Mouse (Mus musculus): ENCODE results near the gene Adgrl3. TPM values are rescaled to one million over a fixed set of nuclear protein-coding genes. Genes with fewer than 3 reads are reported as not detected.

The Adgrl3 gene
- polyA plus RNA-seq, 1 experiment from 2014 or later = 18.8 TPM

DNA sequence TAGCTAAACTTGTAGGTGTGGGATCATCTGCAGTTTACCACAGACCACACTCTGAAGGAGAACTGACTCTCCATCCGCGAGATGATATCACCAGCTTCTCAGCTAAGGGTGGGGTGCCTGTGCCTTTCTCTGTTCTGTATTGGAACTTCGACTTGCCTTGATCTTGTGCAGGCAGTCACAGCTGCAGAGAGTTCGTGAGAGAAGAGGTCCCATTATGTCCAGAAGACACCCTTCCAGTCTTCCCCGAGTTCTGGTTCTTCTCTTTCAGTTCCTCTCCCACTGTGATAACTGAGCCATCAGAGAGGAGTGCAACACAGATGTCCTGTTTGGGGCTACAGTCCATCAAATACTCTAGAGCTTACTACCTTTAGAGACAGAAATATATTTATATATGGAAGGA, 422.2 kb downstream of the Adgrl3 start:
- Histone ChIP-seq H3K9ac (replicated peaks; ENCODE audit: low read length) (no peak overlapping the region), H3K36me3 (replicated peaks; ENCODE audit: control insufficient read depth, insufficient read depth, low read depth, low read length) (no peaks in the 10 kb centered on the region), H3K4me1 (ENCODE audit: control insufficient read depth, insufficient read depth, low read length) (no peaks in the 10 kb centered on the region), H3K27ac (replicated peaks; ENCODE audit: low read depth, low read length) (no peak overlapping the region), H3K4me3 (ENCODE audit: low read depth, low read length) (no peak overlapping the region), H3K27me3 (ENCODE audit: control insufficient read depth, insufficient read depth, low read length) (no peaks in the 10 kb centered on the region), H3K4me2 (ENCODE audit: low read depth, low read length) (no peak overlapping the region), H3K9me3 (replicated peaks; ENCODE audit: control insufficient read depth, low read length) (no peaks in the 10 kb centered on the region)
- DNase-seq (ENCODE audit: low spot score) (no peak), ATAC-seq (replicated peaks; ENCODE audit: insufficient number of reproducible peaks, low FRiP score, low TSS enrichment, low read depth) (no peak)
- 66% methylated on average over 5 of the region's 5 CpGs for WGBS

DNA sequence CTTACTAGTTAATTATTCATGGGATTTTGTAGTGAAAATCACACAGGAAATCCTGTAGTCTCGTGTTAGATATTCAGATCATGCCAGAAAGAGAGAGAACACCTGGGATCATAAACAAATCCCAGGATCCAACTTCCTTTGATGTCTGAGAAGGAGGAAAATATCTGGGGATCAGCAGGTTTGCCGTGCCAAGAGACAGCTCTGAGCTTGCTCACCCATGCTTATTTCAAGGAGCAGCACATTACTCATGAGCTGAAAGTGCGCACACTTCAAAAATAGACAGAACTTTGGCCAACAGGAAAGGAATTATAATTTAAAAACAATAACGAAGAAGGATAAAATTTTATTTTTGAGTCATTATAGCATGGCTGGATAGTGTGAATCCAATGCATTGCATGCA, 446.0 kb downstream of the Adgrl3 start:
- H3K4me2 ChIP-seq (ENCODE audit: low read depth, low read length) = no peak overlapping the region
- H3K4me1 ChIP-seq (ENCODE audit: control insufficient read depth, insufficient read depth, low read length) = no peaks in the 10 kb centered on the region
- H3K27ac ChIP-seq (replicated peaks; ENCODE audit: low read depth, low read length) = no peak overlapping the region
- 75% methylated on average over 4 of the region's 4 CpGs for WGBS
- ATAC-seq (replicated peaks; ENCODE audit: insufficient number of reproducible peaks, low FRiP score, low TSS enrichment, low read depth) = no peak
- no peaks in the 10 kb centered on the region for H3K36me3 ChIP-seq (replicated peaks; ENCODE audit: control insufficient read depth, insufficient read depth, low read depth, low read length)
- no peak overlapping the region for H3K4me3 ChIP-seq (ENCODE audit: low read depth, low read length)
- no peak overlapping the region for H3K9ac ChIP-seq (replicated peaks; ENCODE audit: low read length)
- H3K9me3 ChIP-seq (replicated peaks; ENCODE audit: control insufficient read depth, low read length) = no peaks in the 10 kb centered on the region
- no peaks in the 10 kb centered on the region for H3K27me3 ChIP-seq (ENCODE audit: control insufficient read depth, insufficient read depth, low read length)
- DNase-seq (ENCODE audit: low spot score) = no peak

DNA sequence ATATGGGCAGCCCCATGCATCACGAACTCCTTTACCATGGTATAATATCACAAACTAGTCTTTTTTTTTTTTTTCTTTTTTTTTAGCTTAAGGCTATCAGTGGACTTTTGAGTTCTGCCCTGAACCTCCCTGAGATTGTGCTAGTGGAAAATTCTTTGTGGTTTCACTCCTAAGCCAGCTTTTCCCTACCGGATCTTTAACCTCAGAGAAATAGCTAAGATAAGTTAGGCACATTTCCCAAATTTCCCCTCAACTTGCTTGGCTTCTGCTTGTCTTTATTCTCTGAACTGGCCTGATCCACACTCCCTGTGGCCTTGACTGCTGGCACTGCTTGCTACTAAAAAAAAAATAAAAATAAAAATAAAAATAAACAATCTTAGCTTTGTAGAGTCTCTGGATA, 454.7 kb downstream of the Adgrl3 start:
- no peak overlapping the region for H3K27ac ChIP-seq (replicated peaks; ENCODE audit: low read depth, low read length)
- no peak overlapping the region for H3K9ac ChIP-seq (replicated peaks; ENCODE audit: low read length)
- no peaks in the 10 kb centered on the region for H3K27me3 ChIP-seq (ENCODE audit: control insufficient read depth, insufficient read depth, low read length)
- H3K4me2 ChIP-seq (ENCODE audit: low read depth, low read length) = no peak overlapping the region
- no peaks in the 10 kb centered on the region for H3K36me3 ChIP-seq (replicated peaks; ENCODE audit: control insufficient read depth, insufficient read depth, low read depth, low read length)
- DNase-seq (ENCODE audit: low spot score) = no peak
- ATAC-seq (replicated peaks; ENCODE audit: insufficient number of reproducible peaks, low FRiP score, low TSS enrichment, low read depth) = no peak
- no peaks in the 10 kb centered on the region for H3K9me3 ChIP-seq (replicated peaks; ENCODE audit: control insufficient read depth, low read length)
- no peak overlapping the region for H3K4me3 ChIP-seq (ENCODE audit: low read depth, low read length)
- H3K4me1 ChIP-seq (ENCODE audit: control insufficient read depth, insufficient read depth, low read length) = no peaks in the 10 kb centered on the region
- 87% methylated on average over 2 of the region's 2 CpGs for WGBS

DNA sequence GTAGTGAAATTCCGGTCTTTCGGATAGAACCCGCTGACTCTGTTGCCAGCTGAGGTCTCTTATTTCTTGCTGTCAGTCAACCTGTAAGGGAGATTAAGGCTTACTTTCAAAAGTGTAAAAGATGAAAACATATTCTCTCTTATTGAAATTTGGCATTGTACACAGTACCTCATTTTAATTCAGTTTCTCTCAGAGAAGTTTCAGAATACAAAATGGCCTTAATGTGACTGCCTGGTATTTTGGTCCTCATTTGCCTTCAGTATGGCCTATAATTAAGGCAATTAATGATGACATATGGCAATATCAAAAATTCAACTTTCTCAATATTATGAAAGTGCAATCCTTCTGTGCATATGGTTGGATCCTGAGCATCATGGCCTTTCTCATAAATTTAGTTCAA, 455.5 kb downstream of the Adgrl3 start:
- Histone ChIP-seq H3K27ac (replicated peaks; ENCODE audit: low read depth, low read length) (no peak overlapping the region), H3K27me3 (ENCODE audit: control insufficient read depth, insufficient read depth, low read length) (no peaks in the 10 kb centered on the region), H3K4me2 (ENCODE audit: low read depth, low read length) (no peak overlapping the region), H3K4me3 (ENCODE audit: low read depth, low read length) (no peak overlapping the region), H3K9me3 (replicated peaks; ENCODE audit: control insufficient read depth, low read length) (no peaks in the 10 kb centered on the region), H3K36me3 (replicated peaks; ENCODE audit: control insufficient read depth, insufficient read depth, low read depth, low read length) (no peaks in the 10 kb centered on the region), H3K9ac (replicated peaks; ENCODE audit: low read length) (no peak overlapping the region), H3K4me1 (ENCODE audit: control insufficient read depth, insufficient read depth, low read length) (no peaks in the 10 kb centered on the region)
- DNase-seq (ENCODE audit: low spot score) (no peak), ATAC-seq (replicated peaks; ENCODE audit: insufficient number of reproducible peaks, low FRiP score, low TSS enrichment, low read depth) (no peak)
- WGBS = 82% methylated on average over 3 of the region's 3 CpGs

DNA sequence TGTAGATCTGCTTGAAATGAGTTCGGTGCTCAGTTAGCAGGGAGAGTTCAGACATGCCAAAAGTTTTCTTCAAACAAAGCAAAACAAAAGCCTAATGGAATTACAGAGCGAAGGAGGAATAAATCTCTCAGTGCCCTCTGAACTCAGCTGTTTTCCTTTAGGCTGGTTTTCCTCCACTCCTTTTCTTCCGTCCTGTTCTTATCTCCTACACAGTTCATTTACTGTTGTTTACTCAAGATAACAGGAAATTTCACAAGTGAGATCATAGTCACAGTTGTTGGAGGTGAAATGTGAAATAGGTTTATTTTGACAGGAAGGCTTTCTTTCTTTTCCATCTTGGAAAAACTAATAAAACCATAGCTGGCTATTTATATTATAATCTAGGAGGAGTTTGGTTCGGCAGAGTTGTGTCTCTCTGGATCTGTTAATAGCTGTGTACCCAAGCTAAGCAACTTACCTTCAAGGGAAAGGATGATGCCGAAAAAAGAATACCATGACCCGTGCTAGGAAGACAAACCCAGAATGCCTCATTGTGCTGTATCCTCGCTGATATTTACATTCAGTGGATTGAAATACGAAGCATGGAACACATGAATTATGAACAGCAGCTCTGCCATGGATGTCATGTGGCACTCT, 456.2 kb downstream of the Adgrl3 start:
- no peak for ATAC-seq (replicated peaks; ENCODE audit: insufficient number of reproducible peaks, low FRiP score, low TSS enrichment, low read depth)
- Histone ChIP-seq H3K9me3 (replicated peaks; ENCODE audit: control insufficient read depth, low read length) (no peaks in the 10 kb centered on the region), H3K4me3 (ENCODE audit: low read depth, low read length) (no peak overlapping the region), H3K27ac (replicated peaks; ENCODE audit: low read depth, low read length) (no peak overlapping the region), H3K4me1 (ENCODE audit: control insufficient read depth, insufficient read depth, low read length) (no peaks in the 10 kb centered on the region), H3K27me3 (ENCODE audit: control insufficient read depth, insufficient read depth, low read length) (no peaks in the 10 kb centered on the region), H3K4me2 (ENCODE audit: low read depth, low read length) (no peak overlapping the region), H3K9ac (replicated peaks; ENCODE audit: low read length) (no peak overlapping the region), H3K36me3 (replicated peaks; ENCODE audit: control insufficient read depth, insufficient read depth, low read depth, low read length) (no peaks in the 10 kb centered on the region)
- 53% methylated on average over 8 of the region's 8 CpGs for WGBS
- no peak for DNase-seq (ENCODE audit: low spot score)

DNA sequence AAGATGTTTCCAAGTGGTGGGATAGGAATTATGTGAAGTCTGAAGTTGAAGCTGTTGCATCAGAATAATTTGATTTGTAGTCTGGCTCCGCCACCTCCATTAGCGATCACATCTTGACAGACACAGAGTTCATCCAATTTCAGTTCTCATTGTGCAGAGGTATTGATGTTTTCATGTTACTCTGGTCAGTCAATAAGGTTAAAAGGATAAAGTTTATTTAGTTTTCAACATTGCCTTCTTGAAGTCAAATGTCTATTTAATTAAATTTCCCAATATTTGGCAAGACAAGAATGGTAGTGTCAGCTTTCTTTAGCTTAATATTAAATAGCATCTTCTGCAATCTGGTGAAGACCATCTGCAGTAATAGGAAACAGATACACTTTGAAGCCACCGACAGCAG, 461.0 kb downstream of the Adgrl3 start:
- Histone ChIP-seq H3K36me3 (replicated peaks; ENCODE audit: control insufficient read depth, insufficient read depth, low read depth, low read length) (no peaks in the 10 kb centered on the region), H3K4me2 (ENCODE audit: low read depth, low read length) (no peak overlapping the region), H3K27me3 (ENCODE audit: control insufficient read depth, insufficient read depth, low read length) (no peaks in the 10 kb centered on the region), H3K9ac (replicated peaks; ENCODE audit: low read length) (no peak overlapping the region), H3K4me1 (ENCODE audit: control insufficient read depth, insufficient read depth, low read length) (no peaks in the 10 kb centered on the region), H3K9me3 (replicated peaks; ENCODE audit: control insufficient read depth, low read length) (no peaks in the 10 kb centered on the region), H3K4me3 (ENCODE audit: low read depth, low read length) (no peak overlapping the region), H3K27ac (replicated peaks; ENCODE audit: low read depth, low read length) (no peak overlapping the region)
- ATAC-seq (replicated peaks; ENCODE audit: insufficient number of reproducible peaks, low FRiP score, low TSS enrichment, low read depth) (no peak), DNase-seq (ENCODE audit: low spot score) (no peak)
- WGBS = 68% methylated on average over 3 of the region's 3 CpGs

DNA sequence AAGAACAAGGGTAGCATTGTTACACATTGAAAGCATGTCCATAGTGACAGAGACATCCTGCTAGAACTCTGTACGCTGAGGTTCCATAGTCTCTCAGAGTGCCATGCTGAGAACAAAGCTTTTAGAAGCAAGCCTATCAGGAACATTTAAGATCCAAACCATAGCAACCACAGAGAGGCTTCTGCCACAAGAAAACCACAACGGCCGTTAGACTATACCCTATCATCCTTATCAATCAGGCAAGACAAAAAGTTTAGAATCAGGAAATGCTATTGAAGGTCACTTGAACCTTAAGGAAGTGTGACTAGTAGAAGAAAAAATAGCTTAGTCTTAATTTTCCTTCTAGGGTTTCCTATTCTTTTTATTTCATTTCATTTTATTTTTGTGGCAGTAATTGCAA, 464.0 kb downstream of the Adgrl3 start:
- no peaks in the 10 kb centered on the region for H3K9me3 ChIP-seq (replicated peaks; ENCODE audit: control insufficient read depth, low read length)
- no peak overlapping the region for H3K27ac ChIP-seq (replicated peaks; ENCODE audit: low read depth, low read length)
- no peak for DNase-seq (ENCODE audit: low spot score)
- H3K9ac ChIP-seq (replicated peaks; ENCODE audit: low read length) = no peak overlapping the region
- H3K27me3 ChIP-seq (ENCODE audit: control insufficient read depth, insufficient read depth, low read length) = no peaks in the 10 kb centered on the region
- no peaks in the 10 kb centered on the region for H3K4me1 ChIP-seq (ENCODE audit: control insufficient read depth, insufficient read depth, low read length)
- no peak overlapping the region for H3K4me2 ChIP-seq (ENCODE audit: low read depth, low read length)
- 58% methylated on average over 3 of the region's 3 CpGs for WGBS
- no peak for ATAC-seq (replicated peaks; ENCODE audit: insufficient number of reproducible peaks, low FRiP score, low TSS enrichment, low read depth)
- no peak overlapping the region for H3K4me3 ChIP-seq (ENCODE audit: low read depth, low read length)
- no peaks in the 10 kb centered on the region for H3K36me3 ChIP-seq (replicated peaks; ENCODE audit: control insufficient read depth, insufficient read depth, low read depth, low read length)

DNA sequence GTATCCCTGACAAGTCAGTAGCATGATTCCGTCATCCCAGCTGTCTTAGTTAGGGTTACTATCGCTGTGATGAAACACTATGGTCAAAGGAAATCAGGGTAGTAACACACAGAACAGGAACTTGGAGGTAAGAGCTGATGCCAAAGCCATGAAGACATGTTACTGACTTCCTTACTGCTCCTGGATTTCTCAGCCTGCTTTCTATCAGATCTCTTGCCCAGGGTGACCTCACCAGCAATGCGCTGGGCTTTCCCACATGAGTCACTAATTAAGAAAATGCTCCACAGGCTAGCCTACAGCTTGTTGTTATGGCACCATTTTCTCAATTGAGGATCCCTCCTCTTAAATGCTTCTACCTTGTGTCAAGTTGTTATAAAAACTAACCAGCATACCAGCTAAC, 481.1 kb downstream of the Adgrl3 start:
- no peaks in the 10 kb centered on the region for H3K9me3 ChIP-seq (replicated peaks; ENCODE audit: control insufficient read depth, low read length)
- DNase-seq (ENCODE audit: low spot score) = no peak
- H3K9ac ChIP-seq (replicated peaks; ENCODE audit: low read length) = no peak overlapping the region
- no peaks in the 10 kb centered on the region for H3K27me3 ChIP-seq (ENCODE audit: control insufficient read depth, insufficient read depth, low read length)
- no peaks in the 10 kb centered on the region for H3K36me3 ChIP-seq (replicated peaks; ENCODE audit: control insufficient read depth, insufficient read depth, low read depth, low read length)
- no peaks in the 10 kb centered on the region for H3K4me1 ChIP-seq (ENCODE audit: control insufficient read depth, insufficient read depth, low read length)
- H3K4me2 ChIP-seq (ENCODE audit: low read depth, low read length) = no peak overlapping the region
- H3K4me3 ChIP-seq (ENCODE audit: low read depth, low read length) = no peak overlapping the region
- H3K27ac ChIP-seq (replicated peaks; ENCODE audit: low read depth, low read length) = no peak overlapping the region
- 82% methylated on average over 3 of the region's 3 CpGs for WGBS
- no peak for ATAC-seq (replicated peaks; ENCODE audit: insufficient number of reproducible peaks, low FRiP score, low TSS enrichment, low read depth)
